Mouse (Mus musculus): Measurements from ENCODE around the gene Gm5105. TPM values are rescaled to one million over a fixed set of nuclear protein-coding genes. Genes with fewer than 3 reads are reported as not detected.

The Gm5105 gene
- total RNA-seq, 2 experiments from 2014 or later, result 0.21 TPM; not detected in 1

GRCm38 (mm10) chr3:138040938-138041337 is 26.2 kb downstream of the Gm5105 start:
- intact Hi-C loops (cut with DNase I), result no loop called here
- no peak for DNase-seq (ENCODE audit: low spot score in 2 of 2)

DNA sequence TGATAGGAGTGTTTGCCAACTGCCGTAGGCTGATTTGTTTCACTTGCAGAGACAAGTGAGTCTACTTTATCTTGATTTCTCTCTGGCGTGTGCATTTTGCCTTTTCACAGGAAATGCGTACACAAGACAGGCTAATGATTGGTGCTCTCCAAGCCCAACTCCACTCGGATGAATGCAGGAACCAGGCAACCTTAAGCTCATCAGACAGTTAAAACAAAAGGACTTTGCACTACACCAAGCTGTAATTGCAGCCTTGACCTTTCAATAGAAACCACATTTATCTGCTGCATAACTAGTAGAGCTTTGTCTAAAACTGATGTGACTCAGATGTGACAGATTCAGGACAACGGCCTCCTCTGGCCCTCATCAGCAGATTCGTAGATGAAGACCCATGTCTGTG is 33.2 kb downstream of the Gm5105 start:
- no peak for DNase-seq (ENCODE audit: low spot score in 2 of 2)
- intact Hi-C loops (cut with DNase I), result no loop called here

DNA sequence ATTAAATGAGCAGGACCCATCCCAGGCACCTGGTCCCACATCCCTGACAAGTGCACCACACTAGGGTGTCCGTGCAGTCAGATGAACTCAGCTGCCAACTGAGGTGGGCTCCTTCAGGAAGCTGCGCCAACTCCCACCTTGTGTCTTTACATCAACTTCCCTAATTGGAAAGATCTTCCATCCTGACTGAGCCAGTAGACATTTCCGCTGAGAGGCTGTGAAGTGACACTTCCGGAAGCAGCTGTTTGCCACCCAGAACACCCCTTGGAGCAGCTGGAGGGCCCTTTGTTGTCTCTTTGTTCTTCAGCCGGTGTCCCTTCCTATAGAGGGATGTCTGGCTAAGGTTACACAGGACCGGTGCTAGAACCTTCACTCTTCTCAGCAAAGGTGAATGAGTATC is 36.6 kb downstream of the Gm5105 start:
- intact Hi-C loops (cut with DNase I), result no loop called here

GRCm38 (mm10) chr3:138029351-138029750 is 37.8 kb downstream of the Gm5105 start:
- intact Hi-C loops (cut with DNase I), result no loop called here
- DNase-seq (ENCODE audit: low spot score in 2 of 2), result peak; percentile 31 to 72

More for the DNA sequence above, 36.6 kb downstream of the Gm5105 start:
- no peak for DNase-seq (ENCODE audit: low spot score in 2 of 2)

- intact Hi-C loops (cut with DNase I), result no loop called here
- peak in 1 of 2 experiments; percentile 44 for DNase-seq (ENCODE audit: low spot score in 2 of 2)
Observed at GRCm38 (mm10) chr3:138027575-138028362, 39.4 kb downstream of the Gm5105 start.

DNA sequence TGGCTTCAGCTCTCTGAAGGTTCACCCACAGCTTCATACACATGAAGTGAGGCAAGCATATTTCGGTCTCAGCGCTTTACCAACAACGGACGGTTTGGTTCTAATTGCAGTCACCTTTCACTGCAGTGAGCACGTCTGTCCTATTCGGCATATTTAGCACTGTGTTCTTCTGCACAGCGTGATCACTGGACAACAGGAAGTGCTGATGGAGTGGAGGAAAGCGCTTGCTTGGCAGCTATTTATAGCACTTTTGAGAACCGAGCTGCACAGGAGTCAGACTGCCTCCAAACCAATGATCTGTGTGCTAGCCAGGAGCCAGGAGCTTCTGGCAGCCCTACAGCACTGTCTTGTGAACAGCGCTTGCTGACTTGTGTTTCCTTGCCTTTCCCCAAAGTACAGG is 40.9 kb downstream of the Gm5105 start:
- peak; percentile 12 to 39 for DNase-seq (ENCODE audit: low spot score in 2 of 2)
- intact Hi-C loops (cut with DNase I), result no loop called here

- DNase-seq (ENCODE audit: low spot score in 2 of 2), result no peak
- intact Hi-C loops (cut with DNase I), result no loop called here
Observed at GRCm38 (mm10) chr3:138022651-138023050, 44.5 kb downstream of the Gm5105 start.

DNA sequence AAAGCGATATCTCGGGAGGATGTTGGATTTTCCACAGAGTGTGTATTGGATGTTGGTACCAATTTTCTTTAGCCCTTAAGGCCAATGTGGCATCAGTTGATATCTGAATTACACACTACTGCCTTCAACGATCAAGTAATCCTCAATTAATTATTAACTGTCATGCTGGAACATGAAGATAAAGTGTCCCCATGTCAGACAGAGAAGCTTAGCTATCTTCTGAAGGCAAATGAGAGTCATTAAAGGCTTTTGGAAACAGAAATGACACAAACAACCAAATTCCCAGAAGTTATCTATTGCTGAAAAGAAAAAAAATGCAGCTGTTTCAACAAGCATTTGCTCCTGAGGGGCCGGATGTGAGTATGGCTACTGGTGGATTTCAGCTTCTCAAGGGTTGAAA is 45.2 kb downstream of the Gm5105 start:
- intact Hi-C loops (cut with DNase I), result no loop called here

DNA sequence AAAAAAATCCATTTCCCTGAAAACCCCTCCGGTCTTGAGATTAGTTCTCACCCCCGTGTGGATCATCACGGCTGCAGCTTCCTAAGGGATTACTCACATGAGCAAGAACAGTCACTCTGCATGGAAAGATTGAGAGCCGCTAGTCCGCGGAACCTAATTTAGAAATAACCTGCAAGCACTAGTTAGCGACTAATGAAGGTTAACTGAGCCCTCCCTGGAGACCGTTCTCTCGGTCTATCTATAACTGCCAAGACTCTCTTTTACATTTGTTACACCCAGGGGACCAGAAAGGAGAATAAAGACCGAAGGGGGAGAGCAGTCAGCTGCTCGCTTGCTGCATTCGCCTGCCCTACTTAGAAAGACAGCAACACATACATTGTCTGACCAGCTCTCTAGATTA is 50.4 kb downstream of the Gm5105 start:
- intact Hi-C loops (cut with DNase I), result no loop called here
- no peak for DNase-seq (ENCODE audit: low spot score in 2 of 2)

More for the DNA sequence above, 45.2 kb downstream of the Gm5105 start:
- DNase-seq (ENCODE audit: low spot score in 2 of 2), result no peak

- intact Hi-C loops (cut with DNase I), result no loop called here
- no peak for DNase-seq (ENCODE audit: low spot score in 2 of 2)
Observed at GRCm38 (mm10) chr3:138014725-138015124, 52.5 kb downstream of the Gm5105 start.

DNA sequence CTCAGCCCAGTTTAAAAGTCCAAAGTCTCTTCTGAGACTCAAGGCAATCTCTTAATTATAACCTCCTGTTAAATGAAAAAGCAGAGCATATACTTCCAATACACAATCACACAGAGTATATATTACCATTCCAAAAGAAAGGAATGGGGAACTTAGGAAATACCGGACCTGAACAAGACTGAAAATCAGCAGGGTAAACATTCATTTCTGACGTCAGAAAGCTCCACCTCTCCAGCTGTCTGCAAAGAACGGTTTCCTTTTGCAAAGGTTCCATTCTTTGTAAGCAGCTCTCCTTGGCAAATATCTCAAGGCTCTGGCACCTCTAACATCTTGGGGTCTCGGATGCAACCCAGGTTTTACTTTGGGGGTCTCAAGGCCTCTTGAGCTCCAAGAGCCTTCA is 54.8 kb downstream of the Gm5105 start:
- intact Hi-C loops (cut with DNase I), result no loop called here
- no peak for DNase-seq (ENCODE audit: low spot score in 2 of 2)

DNA sequence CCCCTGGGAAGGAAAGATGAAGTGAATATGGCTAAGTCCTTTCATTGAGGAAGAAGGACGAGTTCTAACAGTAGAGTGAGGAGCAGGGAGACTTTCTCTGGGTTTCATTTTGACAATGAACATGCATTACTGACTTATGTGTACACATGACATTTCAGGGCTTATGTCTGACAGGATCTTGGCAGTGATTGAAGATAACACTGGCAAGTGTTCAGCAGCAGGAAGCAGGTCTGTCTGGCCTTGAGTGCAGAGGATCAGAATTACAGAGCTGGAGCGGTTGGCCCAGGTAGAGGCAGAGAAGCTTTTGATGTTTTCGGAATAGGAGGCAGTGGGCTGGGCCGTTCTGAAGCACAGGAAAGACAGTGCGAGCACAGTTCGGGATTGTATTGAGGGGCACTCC is 59.0 kb downstream of the Gm5105 start:
- intact Hi-C loops (cut with DNase I), result no loop called here
- DNase-seq (ENCODE audit: low spot score in 2 of 2), result no peak

- intact Hi-C loops (cut with DNase I), result no loop called here
- DNase-seq (ENCODE audit: low spot score in 2 of 2), result no peak
Observed at GRCm38 (mm10) chr3:138006896-138007295, 60.3 kb downstream of the Gm5105 start.

DNA sequence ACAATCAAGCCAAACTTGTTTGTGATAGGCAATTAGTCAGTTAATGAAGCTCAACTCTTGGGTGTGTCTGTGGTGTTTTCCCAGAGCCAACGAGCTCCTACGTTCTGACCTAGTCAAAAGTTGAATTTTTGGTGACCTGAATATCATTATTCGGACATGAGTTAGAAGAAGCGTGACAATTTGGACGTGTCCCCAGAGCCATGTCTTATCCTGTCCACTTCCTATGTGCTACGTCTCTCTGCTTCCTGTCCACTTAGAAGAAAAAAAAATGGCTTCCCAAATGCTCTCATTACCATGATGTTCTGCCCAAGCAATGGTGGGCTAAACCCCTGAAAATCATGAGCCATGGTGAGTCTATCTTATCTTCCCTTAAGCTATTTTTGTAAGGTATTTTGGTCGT is 63.9 kb downstream of the Gm5105 start:
- intact Hi-C loops (cut with DNase I), result no loop called here
- DNase-seq (ENCODE audit: low spot score in 2 of 2), result no peak

GRCm38 (mm10) chr3:138002545-138002944 is 64.6 kb downstream of the Gm5105 start:
- no peak for DNase-seq (ENCODE audit: low spot score in 2 of 2)
- intact Hi-C loops (cut with DNase I), result no loop called here

DNA sequence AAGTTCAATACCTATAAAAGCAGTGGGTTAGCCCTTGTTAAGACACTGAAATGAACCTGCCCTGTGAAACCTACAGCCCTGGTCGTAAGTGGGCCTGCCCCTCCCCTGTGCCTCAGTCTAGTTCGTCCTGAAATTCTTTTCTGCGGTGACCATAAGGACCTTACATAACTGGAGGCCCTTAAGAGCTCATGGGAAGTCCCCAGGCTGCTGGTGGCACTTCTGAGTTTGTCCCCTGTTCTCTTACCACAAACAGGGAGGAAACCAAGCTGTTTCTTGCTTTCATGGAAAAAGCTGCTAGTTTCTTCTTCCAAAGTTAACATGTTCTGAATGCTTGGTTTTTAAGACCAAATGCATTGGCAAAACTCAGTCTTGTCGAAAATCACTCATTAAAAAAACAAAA is 65.3 kb downstream of the Gm5105 start:
- no peak for DNase-seq (ENCODE audit: low spot score in 2 of 2)
- intact Hi-C loops (cut with DNase I), result no loop called here

GRCm38 (mm10) chr3:138000724-138001069 is 66.5 kb downstream of the Gm5105 start:
- peak in 1 of 2 experiments; percentile 32 for DNase-seq (ENCODE audit: low spot score in 2 of 2)
- intact Hi-C loops (cut with DNase I), result no loop called here

- intact Hi-C loops (cut with DNase I), result no loop called here
- DNase-seq (ENCODE audit: low spot score in 2 of 2), result no peak
Observed at GRCm38 (mm10) chr3:138000062-138000723, 67.0 kb downstream of the Gm5105 start.

GRCm38 (mm10) chr3:137999224-137999790 is 67.9 kb downstream of the Gm5105 start:
- no peak for DNase-seq (ENCODE audit: low spot score in 2 of 2)
- intact Hi-C loops (cut with DNase I), result loop anchor here (10.0 kb wide), 1 partner anchor 225 kb away; no protein-coding TSS in a partner anchor
